25 mouse cellular contexts compared by ENCODE assay signal in the genomic region with DNA sequence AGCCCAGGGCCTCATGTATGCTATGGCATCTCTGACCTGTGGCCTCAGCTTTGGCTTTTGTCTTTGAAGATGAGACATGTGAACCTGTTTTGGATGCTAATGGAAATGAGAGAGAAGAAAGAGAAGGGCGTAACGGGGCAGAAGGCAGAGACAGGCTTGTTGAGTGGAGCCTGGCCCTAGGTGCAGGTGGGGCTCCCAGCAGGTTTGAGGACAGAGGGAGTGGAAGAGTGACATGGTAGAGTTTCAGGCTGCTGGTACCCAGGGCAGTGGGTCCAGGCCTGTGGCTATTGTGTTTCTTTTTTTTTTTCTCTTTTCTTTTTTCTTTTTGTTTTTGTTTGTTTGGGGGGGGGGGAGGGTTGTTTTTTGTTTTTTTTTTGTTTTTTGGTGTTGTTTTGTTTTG. TPM values are rescaled to one million over a fixed set of nuclear protein-coding genes. Genes with fewer than 3 reads are reported as not detected.
"Had no signal": no experiment of that assay in that cellular context is flagged by ENCODE, and none has a peak within 500 bp of the region (broad histone marks: within the 10 kb centered on the region; RNA-seq: fewer than 3 reads in every experiment).

No protein-coding gene starts in this region.

- H3K9me3 ChIP-seq: heart, embryonic 12.5 days; hindbrain, embryonic 13.5 days; hindbrain, embryonic 15.5 days; intestine, embryonic 15.5 days; limb, embryonic 10.5 days; limb, embryonic 12.5 days had no signal

- ATAC-seq: forebrain, postnatal 0 days; inflammation-experienced regulatory T-cells, adult 6 months; intestine, embryonic 15.5 days; intestine, postnatal 0 days had no signal

- H3K36me3 ChIP-seq: heart, embryonic 12.5 days; hindbrain, embryonic 13.5 days; hindbrain, embryonic 15.5 days; intestine, embryonic 15.5 days; limb, embryonic 10.5 days; limb, embryonic 12.5 days had no signal

- H3K27me3 ChIP-seq: hindbrain, embryonic 13.5 days; hindbrain, embryonic 15.5 days; intestine, embryonic 15.5 days had no signal

- H3K4me2 ChIP-seq: heart, embryonic 12.5 days; hindbrain, embryonic 13.5 days; hindbrain, embryonic 15.5 days; intestine, embryonic 15.5 days; limb, embryonic 12.5 days had no signal

- DNase-seq: forebrain, postnatal 0 days; gastrocnemius, postnatal 14 days; gastrocnemius, postnatal 36 days; heart, adult 11 months; heart, adult 2 months; heart, postnatal 14 days; heart, postnatal 36 days; kidney, adult 18-20 months; kidney, adult 8-10 months; kidney, postnatal 14 days; kidney, postnatal 36 days; layer of hippocampus, adult 9-11 months had no signal

- H3K4me1 ChIP-seq: hindbrain, embryonic 13.5 days; hindbrain, embryonic 15.5 days; intestine, embryonic 15.5 days had no signal

- H3K9ac ChIP-seq: forebrain, postnatal 0 days; heart, embryonic 12.5 days; hindbrain, embryonic 13.5 days; hindbrain, embryonic 15.5 days; intestine, embryonic 15.5 days; limb, embryonic 12.5 days had no signal

- H3K27ac ChIP-seq: heart, adult 2 months; hindbrain, embryonic 13.5 days; hindbrain, embryonic 15.5 days; intestine, embryonic 15.5 days; kidney, postnatal 0 days; left cerebral cortex, adult 2 months; limb, embryonic 10.5 days; limb, embryonic 12.5 days had no signal

- H3K4me3 ChIP-seq: heart, adult 2 months; heart, embryonic 12.5 days; hindbrain, embryonic 13.5 days; hindbrain, embryonic 15.5 days; intestine, embryonic 15.5 days; left cerebral cortex, adult 2 months; limb, embryonic 10.5 days; limb, embryonic 12.5 days had no signal

RNA-seq across cellular contexts. Expression of gene Slc4a5, which starts 27.5 kb away (rescaled TPM):
- total RNA-seq: gastrocnemius, adult 18-20 months; gastrocnemius, adult 8-10 months; gastrocnemius, postnatal 14 days; gastrocnemius, postnatal 36 days; heart, adult 2 months; heart, postnatal 36 days; hematopoietic stem cell, adult 5-6 weeks had no signal
